Mouse (Mus musculus): ENCODE data around the gene Adgrl3. TPM values are rescaled to one million over a fixed set of nuclear protein-coding genes. Genes with fewer than 3 reads are reported as not detected.

Adgrl3 gene
- polyA plus RNA-seq, 1 experiment: 0.36 TPM

DNA sequence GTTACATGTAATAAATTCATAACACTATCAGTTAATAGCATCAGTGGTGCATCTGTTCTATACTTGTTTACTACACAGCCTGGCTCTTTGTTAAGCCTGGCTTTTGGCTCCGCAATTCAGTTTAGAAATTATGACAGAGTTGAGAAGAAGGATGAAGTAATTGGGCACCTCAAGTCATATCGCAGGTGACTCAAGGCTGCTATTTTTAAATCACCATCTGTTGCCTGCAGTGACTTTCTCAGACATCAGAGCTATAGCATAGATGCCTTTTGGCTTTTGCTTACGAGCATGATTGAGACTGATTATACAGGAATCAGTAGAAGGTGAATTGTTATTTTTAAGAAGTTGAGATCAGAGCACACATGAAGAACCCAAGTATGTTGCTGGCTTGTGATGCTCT lies 236.2 kb downstream of the Adgrl3 start:
- H3K9ac ChIP-seq (ENCODE audit: low read depth, poor library complexity, severe bottlenecking): no peak overlapping the region
- no peaks in the 10 kb centered on the region for H3K4me1 ChIP-seq (ENCODE audit: control insufficient read depth, insufficient read depth, low read length)
- no peak for TF ChIP-seq CTCF (IDR thresholded peaks at IDR 0.05; ENCODE audit: low read depth, low read length)
- TF ChIP-seq EP300 (IDR thresholded peaks at IDR 0.05; ENCODE audit: insufficient read depth, low read depth, low read length): no peak
- no peak for TF ChIP-seq POLR2A (IDR thresholded peaks at IDR 0.05; ENCODE audit: insufficient read depth, low read length)
- H3K27me3 ChIP-seq (ENCODE audit: control insufficient read depth, insufficient read depth, low read length, poor library complexity, severe bottlenecking): no peaks in the 10 kb centered on the region
- no peaks in the 10 kb centered on the region for H3K36me3 ChIP-seq (ENCODE audit: control insufficient read depth, insufficient read depth, low read length, poor library complexity, severe bottlenecking)
- H3K27ac ChIP-seq (ENCODE audit: insufficient read depth, low read length): no peak overlapping the region
- no peak overlapping the region for H3K4me3 ChIP-seq (ENCODE audit: low read depth, low read length)
- H3K9me3 ChIP-seq (replicated peaks; ENCODE audit: control insufficient read depth, insufficient read depth, low read length, poor library complexity, severe bottlenecking): no peaks in the 10 kb centered on the region

DNA sequence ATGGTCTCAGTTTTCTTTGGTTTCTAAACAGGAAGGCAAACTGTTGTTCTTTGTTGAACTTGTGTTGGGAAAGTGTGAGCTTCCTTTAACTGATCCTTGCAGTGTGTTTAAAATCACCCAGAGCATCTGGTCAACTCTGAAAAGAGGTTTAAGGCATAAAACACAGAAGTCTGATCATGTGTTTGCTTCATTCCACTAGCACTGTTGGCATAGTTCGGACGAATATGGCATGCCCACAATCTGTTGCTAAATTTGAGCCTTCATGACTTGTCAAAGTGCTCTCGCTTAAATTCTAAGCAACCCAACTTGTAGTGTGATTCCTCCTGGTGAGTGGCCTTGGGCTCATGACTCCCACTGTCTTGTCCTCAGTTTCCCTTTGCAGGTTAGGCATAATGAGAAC lies 249.8 kb downstream of the Adgrl3 start:
- H3K9me3 ChIP-seq (replicated peaks; ENCODE audit: control insufficient read depth, insufficient read depth, low read length, poor library complexity, severe bottlenecking): no peaks in the 10 kb centered on the region
- no peak overlapping the region for H3K4me3 ChIP-seq (ENCODE audit: low read depth, low read length)
- H3K27ac ChIP-seq (ENCODE audit: insufficient read depth, low read length): no peak overlapping the region
- H3K36me3 ChIP-seq (ENCODE audit: control insufficient read depth, insufficient read depth, low read length, poor library complexity, severe bottlenecking): no peaks in the 10 kb centered on the region
- no peak for TF ChIP-seq CTCF (IDR thresholded peaks at IDR 0.05; ENCODE audit: low read depth, low read length)
- H3K27me3 ChIP-seq (ENCODE audit: control insufficient read depth, insufficient read depth, low read length, poor library complexity, severe bottlenecking): no peaks in the 10 kb centered on the region
- no peaks in the 10 kb centered on the region for H3K4me1 ChIP-seq (ENCODE audit: control insufficient read depth, insufficient read depth, low read length)
- H3K9ac ChIP-seq (ENCODE audit: low read depth, poor library complexity, severe bottlenecking): no peak overlapping the region

DNA sequence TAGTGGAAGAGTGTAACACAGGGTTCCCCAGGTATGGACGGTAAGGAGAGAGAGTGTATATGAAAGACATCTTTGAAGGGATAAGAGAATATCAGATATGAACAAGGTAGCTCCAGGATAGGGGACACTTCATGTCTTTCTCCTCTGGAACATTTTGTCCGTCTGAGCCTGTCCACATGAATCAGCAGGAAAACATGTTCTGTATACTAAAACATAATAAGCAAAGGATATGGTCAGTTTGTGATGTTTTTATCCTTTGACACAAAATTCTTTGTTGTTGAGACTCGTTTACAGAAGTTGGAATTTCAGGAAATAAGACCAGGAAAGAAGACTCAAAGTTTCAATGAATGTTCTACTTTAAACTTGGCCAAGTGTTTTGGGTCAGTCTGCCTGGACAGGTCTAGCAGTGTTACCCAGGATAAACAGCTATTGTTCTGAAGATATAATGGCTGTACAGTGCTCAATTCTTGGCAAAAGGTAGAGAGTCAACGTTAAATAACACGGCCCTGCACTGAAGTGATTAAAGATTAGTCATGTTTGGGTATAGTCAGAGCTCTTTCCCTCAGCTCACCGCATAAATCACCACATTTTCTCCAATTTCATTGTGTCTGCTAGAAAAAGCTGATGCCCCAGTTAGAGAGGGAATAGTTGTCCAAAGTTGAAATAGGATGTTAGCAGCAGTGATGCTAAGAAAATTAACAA lies 255.6 kb downstream of the Adgrl3 start:
- Histone ChIP-seq H3K27me3 (ENCODE audit: control insufficient read depth, insufficient read depth, low read length, poor library complexity, severe bottlenecking) (no peaks in the 10 kb centered on the region), H3K27ac (ENCODE audit: insufficient read depth, low read length) (no peak overlapping the region), H3K9ac (ENCODE audit: low read depth, poor library complexity, severe bottlenecking) (no peak overlapping the region), H3K36me3 (ENCODE audit: control insufficient read depth, insufficient read depth, low read length, poor library complexity, severe bottlenecking) (no peaks in the 10 kb centered on the region), H3K4me1 (ENCODE audit: control insufficient read depth, insufficient read depth, low read length) (no peaks in the 10 kb centered on the region), H3K9me3 (replicated peaks; ENCODE audit: control insufficient read depth, insufficient read depth, low read length, poor library complexity, severe bottlenecking) (no peaks in the 10 kb centered on the region), H3K4me3 (ENCODE audit: low read depth, low read length) (no peak overlapping the region)
- TF ChIP-seq EP300 (IDR thresholded peaks at IDR 0.05; ENCODE audit: insufficient read depth, low read depth, low read length): no peak
- no peak for TF ChIP-seq CTCF (IDR thresholded peaks at IDR 0.05; ENCODE audit: low read depth, low read length)
- TF ChIP-seq POLR2A (IDR thresholded peaks at IDR 0.05; ENCODE audit: insufficient read depth, low read length): no peak

DNA sequence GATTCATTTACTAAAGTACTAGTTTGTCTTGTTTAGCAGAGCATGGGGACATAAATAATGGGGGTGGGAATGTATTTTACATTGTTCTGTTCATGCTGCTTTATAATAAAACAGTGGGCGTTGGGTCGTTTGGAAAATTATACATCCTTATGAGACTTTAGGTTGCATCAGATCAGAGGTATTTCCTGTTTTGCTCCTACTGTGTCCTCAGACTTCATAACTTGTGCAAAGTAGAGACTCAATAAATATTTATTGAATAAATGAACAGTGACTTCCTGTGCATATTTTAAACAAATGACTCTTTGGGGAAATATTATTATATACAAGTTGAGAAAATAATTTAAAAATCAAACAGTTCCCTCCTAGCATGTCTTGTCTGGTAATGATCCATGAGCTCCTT lies 259.3 kb downstream of the Adgrl3 start:
- no peak overlapping the region for H3K9ac ChIP-seq (ENCODE audit: low read depth, poor library complexity, severe bottlenecking)
- no peak for TF ChIP-seq EP300 (IDR thresholded peaks at IDR 0.05; ENCODE audit: insufficient read depth, low read depth, low read length)
- TF ChIP-seq POLR2A (IDR thresholded peaks at IDR 0.05; ENCODE audit: insufficient read depth, low read length): no peak
- no peak for TF ChIP-seq CTCF (IDR thresholded peaks at IDR 0.05; ENCODE audit: low read depth, low read length)
- H3K27me3 ChIP-seq (ENCODE audit: control insufficient read depth, insufficient read depth, low read length, poor library complexity, severe bottlenecking): no peaks in the 10 kb centered on the region
- no peaks in the 10 kb centered on the region for H3K9me3 ChIP-seq (replicated peaks; ENCODE audit: control insufficient read depth, insufficient read depth, low read length, poor library complexity, severe bottlenecking)
- H3K36me3 ChIP-seq (ENCODE audit: control insufficient read depth, insufficient read depth, low read length, poor library complexity, severe bottlenecking): no peaks in the 10 kb centered on the region
- H3K4me1 ChIP-seq (ENCODE audit: control insufficient read depth, insufficient read depth, low read length): no peaks in the 10 kb centered on the region
- no peak overlapping the region for H3K4me3 ChIP-seq (ENCODE audit: low read depth, low read length)
- H3K27ac ChIP-seq (ENCODE audit: insufficient read depth, low read length): no peak overlapping the region

DNA sequence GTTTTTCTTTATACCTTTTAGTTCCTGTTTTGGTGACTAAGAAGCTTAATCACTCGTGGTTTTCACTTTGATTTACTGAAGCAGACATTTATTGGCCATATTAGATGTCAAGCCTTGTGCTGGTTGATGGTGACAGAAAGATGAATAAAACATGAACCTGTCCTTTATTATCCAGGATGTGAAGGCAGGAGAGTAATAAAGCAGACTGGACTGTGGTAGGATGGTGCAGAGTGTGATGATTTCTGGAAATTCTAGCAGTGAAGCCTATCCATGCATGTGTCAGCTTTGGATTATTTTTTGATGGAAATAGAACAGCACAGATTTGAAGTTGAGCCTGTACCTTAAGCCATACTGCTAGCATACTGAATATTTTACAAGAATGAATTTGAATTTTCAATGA lies 265.7 kb downstream of the Adgrl3 start:
- no peaks in the 10 kb centered on the region for H3K4me1 ChIP-seq (ENCODE audit: control insufficient read depth, insufficient read depth, low read length)
- no peaks in the 10 kb centered on the region for H3K9me3 ChIP-seq (replicated peaks; ENCODE audit: control insufficient read depth, insufficient read depth, low read length, poor library complexity, severe bottlenecking)
- H3K27ac ChIP-seq (ENCODE audit: insufficient read depth, low read length): no peak overlapping the region
- no peak overlapping the region for H3K4me3 ChIP-seq (ENCODE audit: low read depth, low read length)
- no peak for TF ChIP-seq EP300 (IDR thresholded peaks at IDR 0.05; ENCODE audit: insufficient read depth, low read depth, low read length)
- no peak for TF ChIP-seq CTCF (IDR thresholded peaks at IDR 0.05; ENCODE audit: low read depth, low read length)
- no peak for TF ChIP-seq POLR2A (IDR thresholded peaks at IDR 0.05; ENCODE audit: insufficient read depth, low read length)
- H3K9ac ChIP-seq (ENCODE audit: low read depth, poor library complexity, severe bottlenecking): no peak overlapping the region
- no peaks in the 10 kb centered on the region for H3K27me3 ChIP-seq (ENCODE audit: control insufficient read depth, insufficient read depth, low read length, poor library complexity, severe bottlenecking)
- no peaks in the 10 kb centered on the region for H3K36me3 ChIP-seq (ENCODE audit: control insufficient read depth, insufficient read depth, low read length, poor library complexity, severe bottlenecking)

DNA sequence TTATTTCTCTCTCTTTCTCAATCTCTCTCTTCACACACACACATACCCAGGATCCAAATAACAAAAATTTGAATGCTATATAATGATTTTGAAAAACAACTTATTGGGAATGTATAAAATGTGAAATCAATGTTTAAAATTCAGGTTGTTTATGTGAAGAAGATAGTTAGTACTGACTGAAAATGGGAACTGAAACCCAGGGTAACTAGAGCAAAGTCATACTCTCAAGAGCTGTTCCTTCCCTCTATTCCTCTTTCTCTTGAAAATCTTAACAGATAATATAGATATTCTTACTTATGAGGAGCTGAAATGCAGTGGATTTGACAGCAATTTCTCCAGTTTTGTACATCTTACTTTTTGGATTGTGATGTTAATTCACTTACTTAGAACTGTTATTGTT lies 281.9 kb downstream of the Adgrl3 start:
- H3K9me3 ChIP-seq (replicated peaks; ENCODE audit: control insufficient read depth, insufficient read depth, low read length, poor library complexity, severe bottlenecking): no peaks in the 10 kb centered on the region

More for the DNA sequence above, 281.9 kb downstream of the Adgrl3 start:
- Histone ChIP-seq H3K4me1 (ENCODE audit: control insufficient read depth, insufficient read depth, low read length) (no peaks in the 10 kb centered on the region), H3K4me3 (ENCODE audit: low read depth, low read length) (no peak overlapping the region), H3K9ac (ENCODE audit: low read depth, poor library complexity, severe bottlenecking) (no peak overlapping the region), H3K36me3 (ENCODE audit: control insufficient read depth, insufficient read depth, low read length, poor library complexity, severe bottlenecking) (no peaks in the 10 kb centered on the region), H3K27me3 (ENCODE audit: control insufficient read depth, insufficient read depth, low read length, poor library complexity, severe bottlenecking) (no peaks in the 10 kb centered on the region), H3K27ac (ENCODE audit: insufficient read depth, low read length) (no peak overlapping the region)
- TF ChIP-seq POLR2A (IDR thresholded peaks at IDR 0.05; ENCODE audit: insufficient read depth, low read length) (no peak), CTCF (IDR thresholded peaks at IDR 0.05; ENCODE audit: low read depth, low read length) (no peak), EP300 (IDR thresholded peaks at IDR 0.05; ENCODE audit: insufficient read depth, low read depth, low read length) (no peak)
